ENCODE assay signal across 16 mouse cellular contexts in genomic region chr6:84394496-84395090, GRCm38 (mm10).
DNase-seq lines count a peak whose midpoint lies in the region; ATAC-seq lines count a peak whose summit lies in the region.
"Had no signal": no experiment of that assay in that cellular context is flagged by ENCODE, and none has a peak within 500 bp of the region (broad histone marks: within the 10 kb centered on the region; RNA-seq: fewer than 3 reads in every experiment).

No protein-coding gene starts in this region.

- H3K9ac ChIP-seq in heart, embryonic 11.5 days (ENCODE audit: low read depth, low read length): no peak overlapping the region
- H3K9ac ChIP-seq: embryonic facial prominence, embryonic 12.5 days; forebrain, postnatal 0 days; hindbrain, embryonic 13.5 days had no signal

- H3K4me2 ChIP-seq in heart, embryonic 11.5 days: no peak overlapping the region
- H3K4me2 ChIP-seq: embryonic facial prominence, embryonic 12.5 days; hindbrain, embryonic 13.5 days had no signal

- ATAC-seq in heart, embryonic 11.5 days (replicated peaks; ENCODE audit: insufficient number of reproducible peaks, low FRiP score, low TSS enrichment): no peak
- ATAC-seq: forebrain, postnatal 0 days had no signal

- H3K27ac ChIP-seq in limb, embryonic 10.5 days: peak overlapping the region; percentile 37; the same call in 1 of the 2 replicates
- H3K27ac ChIP-seq in heart, embryonic 11.5 days (ENCODE audit: low read depth, low read length): no peak overlapping the region
- H3K27ac ChIP-seq: embryonic facial prominence, embryonic 12.5 days; heart, adult 2 months; hindbrain, embryonic 13.5 days; stomach, postnatal 0 days had no signal

- no peaks in the 10 kb centered on the region for H3K36me3 ChIP-seq in limb, embryonic 10.5 days
- H3K36me3 ChIP-seq in heart, embryonic 11.5 days (ENCODE audit: control insufficient read depth, insufficient read depth, low read length): no peaks in the 10 kb centered on the region
- H3K36me3 ChIP-seq: embryonic facial prominence, embryonic 12.5 days; hindbrain, embryonic 13.5 days had no signal

- H3K4me1 ChIP-seq in limb, embryonic 10.5 days: peaks cover 26% of the 10 kb centered on the region
- H3K4me1 ChIP-seq in heart, embryonic 11.5 days (ENCODE audit: control insufficient read depth, insufficient read depth, low read length): peaks cover 22% of the 10 kb centered on the region

- intact Hi-C loops in gastrocnemius, postnatal 36 days (cut with DNase I): no loop called here

- peaks cover 23% of the 10 kb centered on the region for H3K27me3 ChIP-seq in limb, embryonic 10.5 days (ENCODE audit: low read depth, poor library complexity, severe bottlenecking)
- peaks cover 9% of the 10 kb centered on the region; the same call in 1 of the 2 replicates for H3K27me3 ChIP-seq in heart, embryonic 11.5 days (ENCODE audit: control insufficient read depth, insufficient read depth, low read length)

- 36% methylated on average over 6 of the region's 6 CpGs for WGBS in limb, embryonic 10.5 days
- 50% methylated on average over 6 of the region's 6 CpGs for WGBS in heart, embryonic 11.5 days (ENCODE audit: insufficient replicate concordance)

- no peak overlapping the region for H3K4me3 ChIP-seq in limb, embryonic 10.5 days
- H3K4me3 ChIP-seq in heart, embryonic 11.5 days (ENCODE audit: low read depth, low read length): no peak overlapping the region
- H3K4me3 ChIP-seq: embryonic facial prominence, embryonic 12.5 days; heart, adult 2 months; hindbrain, embryonic 13.5 days had no signal

- no peaks in the 10 kb centered on the region for H3K9me3 ChIP-seq in limb, embryonic 10.5 days (replicated peaks)
- H3K9me3 ChIP-seq in heart, embryonic 11.5 days (replicated peaks; ENCODE audit: control insufficient read depth, low read length): no peaks in the 10 kb centered on the region
- H3K9me3 ChIP-seq: embryonic facial prominence, embryonic 12.5 days; hindbrain, embryonic 13.5 days had no signal

- peak; percentile 39 for DNase-seq in gastrocnemius, adult 18-20 months (ENCODE audit: low spot score)
- DNase-seq in gastrocnemius, postnatal 4 days (ENCODE audit: low spot score in 2 of 2): no peak
- DNase-seq in embryo, embryonic 10.5 days (ENCODE audit: low spot score): peak; percentile 37
- DNase-seq in gastrocnemius, postnatal 36 days: peak; percentile 22 to 36
- DNase-seq in limb, embryonic 10.5 days (ENCODE audit: low spot score): peak; percentile 64
- no peak for DNase-seq in ovary, postnatal 14 days (ENCODE audit: low spot score)
- DNase-seq in adrenal gland, adult 8-10 months: no peak
- DNase-seq: forebrain, postnatal 0 days; heart, adult 2 months; lung, adult 18-20 months; right cerebral cortex, postnatal 14 days; thymus, postnatal 36 days had no signal

Comparison
In these comparisons a context has a peak if more than half of its experiments do, and no peak if none do; other contexts are left out.
1. DNase-seq: peak in gastrocnemius, adult 18-20 months (single experiment), embryo, embryonic 10.5 days (single experiment), gastrocnemius, postnatal 36 days (2 of 2) and limb, embryonic 10.5 days (single experiment); none in gastrocnemius, postnatal 4 days (0 of 2), ovary, postnatal 14 days (single experiment) and adrenal gland, adult 8-10 months (single experiment).